Comparison of ENCODE assay signal across 10 mouse cellular contexts in the genomic region with DNA sequence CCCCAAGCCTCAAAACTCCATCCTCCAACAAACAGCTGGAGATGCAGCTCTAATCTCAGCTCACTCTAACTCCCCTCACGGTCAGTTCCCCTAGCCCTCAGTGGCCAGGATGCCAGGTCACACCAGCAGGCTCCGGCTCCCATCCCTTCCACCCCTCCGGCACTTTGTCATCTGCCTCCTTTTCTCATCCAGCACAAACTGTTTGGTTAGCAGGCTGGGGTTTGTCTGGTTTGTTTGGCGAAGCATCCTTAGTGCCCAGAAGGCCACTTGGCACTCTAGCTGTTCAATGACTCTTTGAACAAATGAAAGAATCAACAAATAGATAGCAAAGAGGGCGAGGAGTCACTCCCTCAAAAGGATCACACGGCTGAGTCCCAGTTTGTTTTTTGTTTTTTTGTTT.
DNase-seq lines count a peak whose midpoint lies in the region; ATAC-seq and TF ChIP-seq lines count a peak whose summit lies in the region.
"Had no signal": no experiment of that assay in that cellular context is flagged by ENCODE, and none has a peak within 500 bp of the region (broad histone marks: within the 10 kb centered on the region; RNA-seq: fewer than 3 reads in every experiment).

No protein-coding gene starts in this region.

- 0 out of 2 replicates have a peak overlapping the region, but pooled peaks have one; percentile 12 for H3K27ac ChIP-seq in kidney, embryonic 14.5 days (ENCODE audit: low read depth, low read length)
- H3K27ac ChIP-seq in testis, adult 2 months (ENCODE audit: control insufficient read depth, insufficient read depth, low read depth, low read length), result peak overlapping the region; percentile 89
- no peak overlapping the region for H3K27ac ChIP-seq in forebrain, embryonic 14.5 days (ENCODE audit: low read depth, low read length)
- H3K27ac ChIP-seq in neural tube, embryonic 15.5 days (replicated peaks), result peak overlapping the region; percentile 69

- no peak overlapping the region for H3K4me3 ChIP-seq in kidney, embryonic 14.5 days (ENCODE audit: low read length)
- H3K4me3 ChIP-seq in testis, adult 2 months (ENCODE audit: control insufficient read depth, low read depth, low read length), result no peak overlapping the region
- no peak overlapping the region for H3K4me3 ChIP-seq in forebrain, embryonic 14.5 days (ENCODE audit: low read depth, low read length)
- no peak overlapping the region for H3K4me3 ChIP-seq in neural tube, embryonic 15.5 days (replicated peaks)
- H3K4me3 ChIP-seq: megakaryocyte, embryonic 14.5 days had no signal

- 57% methylated on average over 6 of the region's 6 CpGs for WGBS in kidney, embryonic 14.5 days
- WGBS in forebrain, embryonic 14.5 days, result 78% methylated on average over 6 of the region's 6 CpGs
- WGBS in neural tube, embryonic 15.5 days, result 61% methylated on average over 6 of the region's 6 CpGs

- TF ChIP-seq POLR2A in testis, adult 2 months (IDR thresholded peaks at IDR 0.05; ENCODE audit: control insufficient read depth, low read depth, low read length), result no peak

- H3K9ac ChIP-seq in kidney, embryonic 14.5 days (ENCODE audit: low read depth, low read length), result no peak overlapping the region
- H3K9ac ChIP-seq in forebrain, embryonic 14.5 days (ENCODE audit: low read length), result 0 out of 2 replicates have a peak overlapping the region, but pooled peaks have one; percentile 9
- no peak overlapping the region for H3K9ac ChIP-seq in neural tube, embryonic 15.5 days (replicated peaks)

- H3K36me3 ChIP-seq in kidney, embryonic 14.5 days (ENCODE audit: control insufficient read depth, insufficient read depth, low read length), result no peaks in the 10 kb centered on the region
- no peaks in the 10 kb centered on the region for H3K36me3 ChIP-seq in testis, adult 2 months (ENCODE audit: control insufficient read depth, insufficient read depth, low read length)
- no peaks in the 10 kb centered on the region for H3K36me3 ChIP-seq in forebrain, embryonic 14.5 days (ENCODE audit: control insufficient read depth, insufficient read depth, low read length)
- no peaks in the 10 kb centered on the region for H3K36me3 ChIP-seq in neural tube, embryonic 15.5 days

- no peak for ATAC-seq in kidney, embryonic 14.5 days (ENCODE audit: low FRiP score, low TSS enrichment)
- ATAC-seq in forebrain, embryonic 14.5 days, result no peak
- ATAC-seq in neural tube, embryonic 15.5 days (ENCODE audit: low FRiP score), result no peak

- no peaks in the 10 kb centered on the region for H3K9me3 ChIP-seq in kidney, embryonic 14.5 days (ENCODE audit: control insufficient read depth, low read length)
- no peaks in the 10 kb centered on the region for H3K9me3 ChIP-seq in forebrain, embryonic 14.5 days (replicated peaks; ENCODE audit: control insufficient read depth, low read length)
- H3K9me3 ChIP-seq in neural tube, embryonic 15.5 days (replicated peaks), result no peaks in the 10 kb centered on the region
- H3K9me3 ChIP-seq: G1E; megakaryocyte, embryonic 14.5 days had no signal

- peaks cover 57% of the 10 kb centered on the region for H3K4me1 ChIP-seq in kidney, embryonic 14.5 days (ENCODE audit: control insufficient read depth, insufficient read depth, low read length)
- H3K4me1 ChIP-seq in testis, adult 2 months (ENCODE audit: control insufficient read depth, insufficient read depth, low read length), result peaks cover 16% of the 10 kb centered on the region
- H3K4me1 ChIP-seq in forebrain, embryonic 14.5 days (ENCODE audit: control insufficient read depth, insufficient read depth, low read length), result peaks cover 69% of the 10 kb centered on the region
- peaks cover 80% of the 10 kb centered on the region for H3K4me1 ChIP-seq in neural tube, embryonic 15.5 days

- H3K4me2 ChIP-seq in kidney, embryonic 14.5 days (replicated peaks; ENCODE audit: low read depth, low read length), result no peak overlapping the region
- no peak overlapping the region for H3K4me2 ChIP-seq in forebrain, embryonic 14.5 days (ENCODE audit: low read length)
- H3K4me2 ChIP-seq in neural tube, embryonic 15.5 days, result no peak overlapping the region

- no peak for DNase-seq in kidney, adult 9 months
- no peak for DNase-seq in testis, postnatal 14 days (ENCODE audit: low spot score)
- DNase-seq in forebrain, embryonic 14.5 days (ENCODE audit: low spot score), result no peak
- DNase-seq in frontal cortex, postnatal 25 days (ENCODE audit: low spot score in 2 of 2), result no peak
- no peak for DNase-seq in urinary bladder, postnatal 14 days (ENCODE audit: low spot score)

- H3K27me3 ChIP-seq in kidney, embryonic 14.5 days (ENCODE audit: control insufficient read depth, insufficient read depth, low read length), result no peaks in the 10 kb centered on the region
- no peaks in the 10 kb centered on the region for H3K27me3 ChIP-seq in testis, adult 2 months (ENCODE audit: control insufficient read depth, insufficient read depth, low read length)
- no peaks in the 10 kb centered on the region for H3K27me3 ChIP-seq in forebrain, embryonic 14.5 days (replicated peaks; ENCODE audit: control insufficient read depth, insufficient read depth, low read length)
- no peaks in the 10 kb centered on the region for H3K27me3 ChIP-seq in neural tube, embryonic 15.5 days (replicated peaks)
- H3K27me3 ChIP-seq: megakaryocyte, embryonic 14.5 days had no signal

- no peak for TF ChIP-seq CTCF in testis, adult 2 months (IDR thresholded peaks at IDR 0.05; ENCODE audit: control insufficient read depth, insufficient read depth, insufficient replicate concordance, low read depth, low read length)
